Mouse (Mus musculus): ENCODE data around the gene Srd5a1.

GRCm38 (mm10) chr13:69564573-69564972 is 46.7 kb downstream of the Srd5a1 start:
- TF ChIP-seq CTCF (IDR thresholded peaks at IDR 0.05; ENCODE audit: low read depth, low read length) (no peak), POLR2A (IDR thresholded peaks at IDR 0.05; ENCODE audit: insufficient read depth, low read length) (no peak), EP300 (IDR thresholded peaks at IDR 0.05; ENCODE audit: insufficient read depth, low read depth, low read length) (no peak)

Data from ES-Bruce4 (cell line).